Mouse (Mus musculus) stomach, postnatal 0 days (tissue): ENCODE data around the gene Msmb.

ENCODE experiments used
- CTCF ChIP-seq: IDR thresholded peaks from 2 replicates; pipeline ENCODE4 v1.5.1; 2016; ENCODE audit warnings: antibody characterized with exemption, low read depth, mild to moderate bottlenecking, moderate library complexity
- EP300 ChIP-seq: optimal IDR thresholded peaks from 2 replicates; pipeline ENCODE3; 2016; ENCODE audit warnings: antibody characterized with exemption

DNA sequence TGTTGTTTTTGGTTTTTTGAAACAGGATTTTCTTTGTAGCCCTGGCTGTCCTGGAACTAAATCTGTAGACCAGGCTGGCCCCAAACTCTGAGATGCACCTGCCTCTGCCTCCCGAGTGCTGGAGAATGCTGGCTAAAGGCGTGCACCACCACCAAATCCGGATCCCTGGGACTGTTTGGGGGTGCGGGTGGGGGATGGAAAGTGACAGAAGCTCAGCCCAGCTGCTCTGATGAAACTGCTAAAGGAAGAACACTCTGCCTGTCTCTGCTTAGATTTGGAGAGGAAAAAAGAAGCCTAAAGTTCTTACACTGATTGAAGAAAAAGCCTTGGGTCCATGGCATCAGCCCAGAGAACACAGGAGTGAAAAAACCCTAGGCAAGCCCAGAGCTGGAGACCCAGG is 38.3 kb upstream of the Msmb start:
- TF ChIP-seq CTCF (no peak), EP300 (no peak)
